Mouse (Mus musculus) hindbrain, embryonic 12.5 days (tissue): ENCODE results near the gene Kif6. TPM values are rescaled to one million over a fixed set of nuclear protein-coding genes. Genes with fewer than 3 reads are reported as not detected.

Source experiments
- ATAC-seq: fragments of 200-750 bp; cut with Nextera tagmentation; 2 replicates; pipeline ENCODE4 v1.8.0; 2017; ENCODE audit warnings: moderate TSS enrichment; ENCODE audit not compliant: low FRiP score
- H3K27ac ChIP-seq: fragments of 300-500 bp; sonication (generic); 2 replicates; pipeline ENCODE4 v1.5.1; 2016; ENCODE audit warnings: mild to moderate bottlenecking
- H3K27me3 ChIP-seq: fragments of 300-500 bp; sonication (generic); 2 replicates; pipeline ENCODE4 v1.6.1; 2016; ENCODE audit warnings: mild to moderate bottlenecking
- H3K36me3 ChIP-seq: fragments of 300-500 bp; sonication (generic); 2 replicates; pipeline ENCODE4 v1.6.1; 2016; ENCODE audit warnings: mild to moderate bottlenecking
- H3K4me1 ChIP-seq: fragments of 300-500 bp; sonication (generic); 2 replicates; pipeline ENCODE4 v1.6.1; 2016
- H3K4me2 ChIP-seq: fragments of 300-500 bp; sonication (generic); replicated peaks from 2 replicates; pipeline ENCODE4 v1.6.1; 2016; ENCODE audit warnings: mild to moderate bottlenecking
- H3K4me3 ChIP-seq: fragments of 300-500 bp; sonication (generic); 2 replicates; pipeline ENCODE4 v1.5.1; 2016; ENCODE audit warnings: mild to moderate bottlenecking
- H3K9ac ChIP-seq: fragments of 300-500 bp; sonication (generic); 2 replicates; pipeline ENCODE4 v1.6.1; 2016; ENCODE audit warnings: mild to moderate bottlenecking, moderate library complexity
- H3K9me3 ChIP-seq: fragments of 300-500 bp; sonication (generic); replicated peaks from 2 replicates; pipeline ENCODE4 v1.6.1; 2016; ENCODE audit warnings: mild to moderate bottlenecking
- WGBS: fragments of 180-500 bp; shearing (Covaris S2); methylation state at CpG from one replicate; pipeline ENCODE4 v1.1.7; 2016; 5-methylcytosine and 5-hydroxymethylcytosine counted together
- polyA plus RNA-seq: library from polyadenylated mRNA; unstranded; fragments of >200 nt; fragmentation: Nextera tagmentation; extraction: Ambion mirVana; gene quantifications from 2 replicates; pipeline ENCODE4 v1.2.1, GENCODE M21; 2016

Kif6 gene
- polyA plus RNA-seq, 1 experiment from 2014 or later, result 3.2 TPM

DNA sequence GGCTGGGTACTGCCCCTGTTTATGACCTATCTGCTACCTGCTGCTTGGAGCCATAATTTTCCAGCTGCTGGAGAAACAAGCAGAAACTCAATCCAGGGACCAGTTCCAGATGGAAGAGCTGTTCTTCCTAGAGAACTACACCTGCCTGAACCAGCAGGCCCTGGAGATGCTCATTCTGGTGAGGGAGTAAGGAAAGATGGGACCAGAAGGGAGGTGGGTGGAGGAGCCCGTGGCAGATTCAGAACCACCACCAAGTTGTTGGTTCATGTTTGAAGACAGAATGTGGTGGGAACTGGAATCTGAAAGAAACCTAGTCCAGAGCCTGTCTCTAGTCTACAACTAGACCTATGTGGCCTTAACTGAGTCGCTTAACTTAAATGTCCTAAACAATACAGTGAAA, 312.7 kb downstream of the Kif6 start:
- Histone ChIP-seq H3K27me3 (peaks cover 5% of the 10 kb centered on the region; the same call in 1 of the 2 replicates), H3K4me3 (no peak overlapping the region), H3K27ac (no peak overlapping the region), H3K9me3 (no peaks in the 10 kb centered on the region), H3K36me3 (no peaks in the 10 kb centered on the region), H3K4me2 (no peak overlapping the region), H3K4me1 (no peaks in the 10 kb centered on the region), H3K9ac (no peak overlapping the region)
- WGBS, result 85% methylated on average over 2 of the region's 2 CpGs
- no peak for ATAC-seq

DNA sequence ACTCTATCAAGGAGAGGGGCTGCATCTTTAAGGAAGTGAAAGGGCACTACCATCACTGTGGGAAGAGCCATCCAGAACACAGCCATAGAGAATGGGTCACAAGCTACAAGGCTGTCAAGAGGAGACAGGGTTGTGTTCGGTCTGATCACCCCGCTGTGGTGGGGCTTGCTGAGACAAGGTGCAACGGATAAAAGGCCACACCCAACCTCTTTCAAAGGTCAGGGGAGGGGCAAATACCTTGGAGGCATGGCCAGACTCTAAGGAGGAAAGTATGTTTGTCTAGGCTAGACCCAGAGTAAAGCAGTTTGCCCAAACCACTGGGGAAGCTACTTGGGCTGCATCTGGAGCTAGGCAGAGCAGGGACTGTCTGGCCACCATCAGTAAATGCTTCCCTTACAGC, 318.9 kb downstream of the Kif6 start:
- Histone ChIP-seq H3K27me3 (peaks cover 17% of the 10 kb centered on the region), H3K27ac (no peak overlapping the region), H3K9ac (no peak overlapping the region), H3K9me3 (no peaks in the 10 kb centered on the region), H3K4me1 (peaks cover 7% of the 10 kb centered on the region; the same call in 1 of the 2 replicates), H3K36me3 (no peaks in the 10 kb centered on the region), H3K4me2 (no peak overlapping the region), H3K4me3 (no peak overlapping the region)
- WGBS, result 65% methylated on average over 3 of the region's 3 CpGs
- no peak for ATAC-seq

DNA sequence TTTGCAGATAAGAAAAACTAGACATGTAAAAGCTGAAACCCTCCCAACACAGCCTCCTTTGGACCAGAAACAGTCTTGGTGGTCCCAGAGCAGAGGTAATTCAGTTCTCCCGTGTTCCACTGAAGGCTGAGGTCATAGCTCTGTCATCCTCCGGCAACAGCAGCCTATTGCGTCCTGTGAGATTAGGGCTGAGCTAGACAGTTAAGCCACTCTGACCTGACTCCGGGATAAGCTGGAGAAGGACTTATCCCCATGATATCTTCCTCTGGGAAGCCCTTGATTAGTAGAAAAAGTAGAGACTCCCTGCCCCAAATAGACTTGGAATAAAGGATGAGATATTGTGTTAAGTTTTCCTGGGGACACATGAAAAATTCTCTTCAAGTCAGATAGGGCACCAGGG, 319.6 kb downstream of the Kif6 start:
- no peaks in the 10 kb centered on the region for H3K36me3 ChIP-seq
- no peak overlapping the region for H3K27ac ChIP-seq
- peaks cover 17% of the 10 kb centered on the region for H3K27me3 ChIP-seq
- 69% methylated on average over 4 of the region's 4 CpGs for WGBS
- no peak overlapping the region for H3K9ac ChIP-seq
- no peaks in the 10 kb centered on the region for H3K9me3 ChIP-seq
- peaks cover 7% of the 10 kb centered on the region; the same call in 1 of the 2 replicates for H3K4me1 ChIP-seq
- ATAC-seq, result no peak
- no peak overlapping the region for H3K4me2 ChIP-seq
- no peak overlapping the region for H3K4me3 ChIP-seq

DNA sequence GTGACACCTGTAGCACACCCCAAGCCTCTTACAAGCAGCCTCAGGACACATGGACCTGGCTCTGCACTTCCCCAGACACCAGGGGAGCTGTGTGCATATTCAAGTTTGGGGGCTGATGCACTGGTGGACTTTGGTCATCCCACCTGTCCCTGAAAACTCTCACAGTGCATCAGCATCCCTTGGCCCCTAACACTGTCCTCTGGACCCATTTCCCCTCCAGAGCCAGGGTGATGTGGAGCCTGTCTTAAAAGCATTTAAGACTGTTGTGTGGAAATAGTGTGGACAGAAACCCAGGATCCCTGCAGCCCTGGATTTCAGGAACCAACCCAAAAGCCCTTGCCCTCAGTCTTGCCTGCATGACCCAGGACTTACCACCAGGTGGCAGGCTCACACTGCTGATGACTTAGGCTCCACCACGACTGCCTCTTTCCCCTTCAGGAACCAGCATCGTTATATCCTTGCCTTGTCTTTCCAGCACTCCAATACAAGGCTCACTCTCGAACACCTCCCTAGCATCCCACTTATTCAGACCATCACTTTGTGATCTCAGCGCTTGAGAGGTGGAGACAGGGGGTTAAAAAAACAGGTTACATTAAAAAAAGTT, 320.8 kb downstream of the Kif6 start:
- H3K9me3 ChIP-seq, result no peaks in the 10 kb centered on the region
- no peak overlapping the region for H3K4me3 ChIP-seq
- ATAC-seq, result peak; percentile 78
- H3K4me2 ChIP-seq, result no peak overlapping the region; the same call in 1 of the 2 replicates
- peaks cover 7% of the 10 kb centered on the region; the same call in 1 of the 2 replicates for H3K4me1 ChIP-seq
- H3K36me3 ChIP-seq, result no peaks in the 10 kb centered on the region
- WGBS, result under 1% methylated on average over 4 of the region's 4 CpGs
- H3K9ac ChIP-seq, result no peak overlapping the region
- peaks cover 17% of the 10 kb centered on the region for H3K27me3 ChIP-seq
- H3K27ac ChIP-seq, result no peak overlapping the region

DNA sequence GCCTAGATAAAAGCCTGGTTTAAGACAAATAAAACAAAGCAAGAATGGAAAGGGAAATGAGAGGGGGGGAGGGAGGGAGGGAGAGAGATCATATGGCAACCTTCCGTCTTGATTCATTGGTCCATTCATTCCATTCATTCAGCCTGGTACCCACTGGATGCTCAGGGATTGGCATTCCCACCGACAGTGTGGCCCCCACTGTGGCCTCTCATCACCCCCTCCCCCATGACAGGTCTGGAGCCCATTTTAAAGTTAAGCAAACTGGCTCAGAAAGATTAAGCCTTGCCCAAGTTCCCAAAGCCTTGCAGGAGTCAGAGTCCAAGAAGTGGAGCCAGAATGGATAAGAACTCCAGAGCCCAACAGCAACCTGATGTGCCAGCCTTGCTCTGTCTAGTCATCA, 321.3 kb downstream of the Kif6 start:
- peak; percentile 44; the same call in 1 of the 2 replicates for ATAC-seq
- H3K4me1 ChIP-seq, result peaks cover 7% of the 10 kb centered on the region; the same call in 1 of the 2 replicates
- 6% methylated on average over 2 of the region's 2 CpGs for WGBS
- peaks cover 17% of the 10 kb centered on the region for H3K27me3 ChIP-seq
- H3K27ac ChIP-seq, result no peak overlapping the region
- no peaks in the 10 kb centered on the region for H3K9me3 ChIP-seq
- no peak overlapping the region for H3K4me3 ChIP-seq
- H3K9ac ChIP-seq, result no peak overlapping the region
- no peak overlapping the region; the same call in 1 of the 2 replicates for H3K4me2 ChIP-seq
- no peaks in the 10 kb centered on the region for H3K36me3 ChIP-seq

DNA sequence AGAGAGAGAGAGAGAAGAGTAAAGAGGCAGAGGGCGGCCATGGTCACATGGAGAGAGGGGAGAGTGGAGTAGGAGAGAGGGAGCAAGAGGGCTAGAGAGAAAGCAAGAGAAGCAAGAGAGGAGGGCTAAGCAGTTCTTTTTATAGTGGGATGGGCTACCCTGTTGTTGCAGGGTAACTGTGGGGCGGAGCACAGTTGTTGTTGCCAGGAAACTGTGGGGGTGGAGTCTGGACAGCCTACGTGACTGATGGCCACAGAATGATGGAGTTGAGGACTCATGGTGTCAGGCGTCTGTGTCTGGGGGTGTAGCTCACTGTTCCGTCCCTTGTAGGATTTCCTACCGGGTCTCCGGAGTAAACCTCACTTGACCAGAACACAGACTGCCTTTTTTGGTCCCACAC, 324.2 kb downstream of the Kif6 start:
- H3K9me3 ChIP-seq, result no peaks in the 10 kb centered on the region; the same call in 1 of the 2 replicates
- H3K4me3 ChIP-seq, result no peak overlapping the region
- H3K9ac ChIP-seq, result no peak overlapping the region
- no peaks in the 10 kb centered on the region for H3K36me3 ChIP-seq
- H3K4me1 ChIP-seq, result peaks cover 7% of the 10 kb centered on the region; the same call in 1 of the 2 replicates
- no peak for ATAC-seq
- peaks cover 6% of the 10 kb centered on the region; the same call in 1 of the 2 replicates for H3K27me3 ChIP-seq
- no peak overlapping the region for H3K27ac ChIP-seq
- WGBS, result 68% methylated on average over 7 of the region's 7 CpGs
- no peak overlapping the region for H3K4me2 ChIP-seq

DNA sequence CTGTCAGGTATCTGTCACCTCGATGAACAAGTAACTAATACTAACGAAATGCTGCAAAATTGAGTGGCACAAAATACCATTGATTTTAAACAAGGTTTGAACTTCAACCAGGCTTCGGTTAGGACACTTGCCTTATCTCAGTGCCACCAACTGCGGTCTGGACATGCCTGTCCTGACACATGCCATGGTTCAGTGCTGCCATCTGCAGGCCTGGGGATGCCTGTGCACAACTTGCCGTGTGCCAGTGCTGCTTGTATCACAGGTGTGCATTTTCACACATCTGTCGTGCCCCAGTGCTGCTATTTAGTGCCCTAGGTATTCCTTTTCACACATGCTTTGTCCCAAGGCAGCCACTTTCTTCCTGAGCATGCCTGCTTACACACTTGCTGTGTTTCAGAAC, 327.7 kb downstream of the Kif6 start:
- H3K27me3 ChIP-seq, result no peaks in the 10 kb centered on the region
- 69% methylated on average over 6 of the region's 6 CpGs for WGBS
- no peak for ATAC-seq
- H3K27ac ChIP-seq, result no peak overlapping the region
- no peaks in the 10 kb centered on the region; the same call in 1 of the 2 replicates for H3K9me3 ChIP-seq
- H3K4me3 ChIP-seq, result no peak overlapping the region
- H3K9ac ChIP-seq, result no peak overlapping the region
- H3K36me3 ChIP-seq, result no peaks in the 10 kb centered on the region
- no peaks in the 10 kb centered on the region for H3K4me1 ChIP-seq
- H3K4me2 ChIP-seq, result no peak overlapping the region

DNA sequence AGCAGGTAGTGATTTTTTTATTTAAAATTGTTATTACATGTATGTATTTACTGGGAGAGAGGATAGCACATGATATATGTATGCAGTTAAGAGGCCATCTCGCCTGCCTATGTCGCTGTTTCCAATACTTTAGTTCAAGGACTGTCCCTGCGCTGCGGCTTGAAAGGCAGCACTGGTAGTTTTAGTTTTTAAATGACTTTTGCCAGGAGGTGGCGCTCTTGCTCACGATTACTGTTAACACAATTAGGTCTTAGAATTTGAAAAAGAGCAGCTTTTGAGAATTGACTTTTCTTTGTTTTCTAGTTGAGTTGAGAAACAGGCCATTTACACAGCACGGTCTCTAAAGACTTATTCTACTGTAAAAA, 336.5 kb downstream of the Kif6 start:
- Histone ChIP-seq H3K27ac (no peak overlapping the region), H3K36me3 (no peaks in the 10 kb centered on the region), H3K4me3 (no peak overlapping the region), H3K9ac (peak overlapping the region; percentile 39; the same call in 1 of the 2 replicates), H3K4me1 (peaks cover 9% of the 10 kb centered on the region; the same call in 1 of the 2 replicates), H3K9me3 (no peaks in the 10 kb centered on the region), H3K27me3 (peaks cover 3% of the 10 kb centered on the region; the same call in 1 of the 2 replicates), H3K4me2 (peak overlapping the region; percentile 44)
- 8% methylated on average over 7 of the region's 7 CpGs for WGBS
- ATAC-seq, result peak; percentile 59; the same call in 1 of the 2 replicates

DNA sequence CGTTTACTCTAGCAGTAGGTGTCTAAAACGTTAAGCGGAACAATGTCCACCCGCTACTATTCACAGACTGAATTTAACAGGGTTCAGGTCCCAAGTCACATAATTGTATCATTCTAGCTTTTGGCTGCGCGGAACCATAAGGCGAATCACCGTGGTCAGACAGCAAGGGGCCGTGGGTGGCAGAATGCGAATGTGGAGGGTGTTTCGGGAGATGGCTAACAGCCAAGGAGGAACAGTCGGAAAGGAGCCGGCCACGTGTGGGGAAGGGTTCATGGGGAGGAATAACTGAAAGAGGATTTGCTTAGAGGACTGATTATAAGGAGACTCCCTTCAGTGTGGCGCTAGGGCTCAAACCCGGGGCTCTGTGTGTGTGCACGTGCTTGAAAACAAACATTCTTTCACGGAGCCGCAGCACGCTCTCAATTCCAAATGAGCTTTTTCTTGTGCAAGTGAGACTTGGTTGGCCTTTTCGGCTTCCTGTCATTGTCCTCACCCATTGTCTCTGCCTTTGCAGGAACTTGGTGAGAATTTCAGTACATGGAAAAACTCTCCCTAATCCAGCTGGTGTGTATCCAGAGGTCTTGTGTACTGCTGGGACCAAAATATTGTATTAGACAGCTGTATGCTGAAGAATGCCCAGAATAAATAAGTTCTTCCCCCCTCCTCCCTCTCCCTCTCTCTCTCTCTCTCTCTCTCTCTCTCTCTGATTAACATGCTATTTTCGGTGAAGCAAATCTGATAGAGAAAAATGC, 337.1 kb downstream of the Kif6 start:
- peak; percentile 70 for ATAC-seq
- peaks cover 9% of the 10 kb centered on the region; the same call in 1 of the 2 replicates for H3K4me1 ChIP-seq
- H3K27me3 ChIP-seq, result peaks cover 3% of the 10 kb centered on the region; the same call in 1 of the 2 replicates
- no peaks in the 10 kb centered on the region for H3K9me3 ChIP-seq
- H3K27ac ChIP-seq, result no peak overlapping the region
- WGBS, result 32% methylated on average over 22 of the region's 22 CpGs
- H3K36me3 ChIP-seq, result no peaks in the 10 kb centered on the region
- peak overlapping the region; percentile 39; the same call in 1 of the 2 replicates for H3K9ac ChIP-seq
- H3K4me3 ChIP-seq, result peak overlapping the region; percentile 10
- peak overlapping the region; percentile 44 for H3K4me2 ChIP-seq

DNA sequence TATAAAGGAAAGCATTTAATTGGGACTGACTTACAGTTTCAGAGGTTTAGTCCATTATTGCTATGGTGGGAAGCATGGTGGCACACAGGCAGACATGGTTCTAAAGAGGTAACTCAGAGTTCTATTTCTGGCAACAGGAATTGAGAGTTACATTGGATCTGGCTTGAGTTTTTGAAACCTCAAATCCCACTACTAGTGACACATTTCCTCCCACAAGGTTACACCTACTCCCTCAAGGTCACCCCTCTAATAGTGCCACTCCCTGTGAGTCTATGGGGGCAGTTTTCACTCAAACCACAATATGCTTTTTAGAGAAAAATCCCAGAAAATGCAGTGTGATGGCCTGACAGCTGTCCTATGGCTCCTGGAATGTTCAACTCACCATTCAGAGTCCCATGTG, 344.1 kb downstream of the Kif6 start:
- no peaks in the 10 kb centered on the region for H3K36me3 ChIP-seq
- H3K9me3 ChIP-seq, result no peaks in the 10 kb centered on the region
- H3K27me3 ChIP-seq, result no peaks in the 10 kb centered on the region
- no peak for ATAC-seq
- H3K4me1 ChIP-seq, result no peaks in the 10 kb centered on the region
- no peak overlapping the region for H3K27ac ChIP-seq
- no peak overlapping the region for H3K9ac ChIP-seq
- H3K4me2 ChIP-seq, result no peak overlapping the region
- H3K4me3 ChIP-seq, result no peak overlapping the region
